Mouse (Mus musculus) midbrain, embryonic 11.5 days (tissue): ENCODE results near the gene Zbtb7b. TPM values are rescaled to one million over a fixed set of nuclear protein-coding genes. Genes with fewer than 3 reads are reported as not detected.
"Not testable (repeated sequence)": the region's sequence is repeated elsewhere in the genome, so short reads cannot be mapped to it uniquely, and the experiment has no call there.

ENCODE experiments used
- ATAC-seq: fragments of 200-750 bp; cut with Nextera tagmentation; 2 replicates; pipeline ENCODE4 v1.8.0; 2017; ENCODE audit warnings: moderate TSS enrichment, moderate library complexity; ENCODE audit not compliant: low FRiP score
- DNase-seq: peaks from one replicate; pipeline ENCODE4 v3.0.0; 2015; ENCODE audit warnings: low spot score; ENCODE audit errors: missing footprints
- H3K27ac ChIP-seq: fragments of 300-500 bp; sonication (generic); 2 replicates; pipeline ENCODE4 v1.5.1; 2014; ENCODE audit warnings: low read depth, low read length
- H3K27me3 ChIP-seq: fragments of 300-500 bp; sonication (generic); 2 replicates; pipeline ENCODE4 v1.6.1; 2014; ENCODE audit warnings: mild to moderate bottlenecking, low read length, moderate library complexity, mixed read lengths; ENCODE audit not compliant: control insufficient read depth, insufficient read depth
- H3K36me3 ChIP-seq: fragments of 300-500 bp; sonication (generic); 2 replicates; pipeline ENCODE4 v1.6.1; 2014; ENCODE audit warnings: mild to moderate bottlenecking, low read length, moderate library complexity, mixed read lengths; ENCODE audit not compliant: control insufficient read depth, insufficient read depth
- H3K4me1 ChIP-seq: fragments of 300-500 bp; sonication (generic); 2 replicates; pipeline ENCODE4 v1.6.1; 2014; ENCODE audit warnings: low read length; ENCODE audit not compliant: control insufficient read depth, insufficient read depth
- H3K4me2 ChIP-seq: fragments of 300-500 bp; sonication (generic); 2 replicates; pipeline ENCODE4 v1.6.1; 2014; ENCODE audit warnings: mild to moderate bottlenecking, moderate library complexity
- H3K4me3 ChIP-seq: fragments of 300-500 bp; sonication (generic); 2 replicates; pipeline ENCODE4 v1.5.1; 2014; ENCODE audit warnings: low read depth, low read length
- H3K9ac ChIP-seq: fragments of 300-500 bp; sonication (generic); 2 replicates; pipeline ENCODE4 v1.6.1; 2014; ENCODE audit warnings: low read length
- H3K9me3 ChIP-seq: fragments of 300-500 bp; sonication (generic); 2 replicates; pipeline ENCODE4 v1.6.1; 2016; ENCODE audit warnings: low read length; ENCODE audit not compliant: control insufficient read depth
- WGBS: fragments of 180-500 bp; shearing (Covaris S2); extraction: QIAGEN DNeasy Blood & Tissue Kit; methylation state at CpG from one replicate; pipeline ENCODE4 v1.1.7; 2014; 5-methylcytosine and 5-hydroxymethylcytosine counted together
- polyA plus RNA-seq: library from polyadenylated mRNA; unstranded; fragments of >200 nt; fragmentation: Nextera tagmentation; extraction: Ambion mirVana; gene quantifications from 2 replicates; pipeline ENCODE4 v1.2.1, GENCODE M21; 2014

Zbtb7b gene
- polyA plus RNA-seq, 1 experiment from 2014 or later, result 0.27 TPM

GRCm38 (mm10) chr3:89429021-89429420 lies 34.4 kb upstream of the Zbtb7b start:
- H3K4me3 ChIP-seq, H3K27me3 ChIP-seq, DNase-seq, ATAC-seq, H3K4me1 ChIP-seq, H3K9me3 ChIP-seq, H3K27ac ChIP-seq, H3K4me2 ChIP-seq, H3K36me3 ChIP-seq, H3K9ac ChIP-seq: not testable (repeated sequence)
- 91% methylated on average over 6 of the region's 7 CpGs for WGBS

GRCm38 (mm10) chr3:89425876-89426275 lies 31.3 kb upstream of the Zbtb7b start:
- Histone ChIP-seq H3K4me2 (no peak overlapping the region), H3K36me3 (no peaks in the 10 kb centered on the region), H3K9ac (no peak overlapping the region), H3K4me1 (peaks cover 15% of the 10 kb centered on the region), H3K27ac (no peak overlapping the region), H3K4me3 (no peak overlapping the region), H3K27me3 (no peaks in the 10 kb centered on the region), H3K9me3 (no peaks in the 10 kb centered on the region)
- no peak for ATAC-seq
- DNase-seq, result no peak
- WGBS, result 86% methylated on average over 4 of the region's 4 CpGs

GRCm38 (mm10) chr3:89425141-89425525 lies 30.6 kb upstream of the Zbtb7b start:
- no peaks in the 10 kb centered on the region for H3K27me3 ChIP-seq
- DNase-seq (no peak), ATAC-seq (no peak)
- 91% methylated on average over 5 of the region's 5 CpGs for WGBS
- no peak overlapping the region for H3K4me2 ChIP-seq
- H3K4me1 ChIP-seq, result peaks cover 17% of the 10 kb centered on the region
- no peaks in the 10 kb centered on the region for H3K9me3 ChIP-seq
- H3K4me3 ChIP-seq, result no peak overlapping the region
- no peaks in the 10 kb centered on the region for H3K36me3 ChIP-seq
- no peak overlapping the region for H3K9ac ChIP-seq
- no peak overlapping the region for H3K27ac ChIP-seq

GRCm38 (mm10) chr3:89424416-89425140 lies 30.0 kb upstream of the Zbtb7b start:
- no peak for ATAC-seq
- Histone ChIP-seq H3K36me3 (no peaks in the 10 kb centered on the region), H3K9ac (no peak overlapping the region), H3K27ac (no peak overlapping the region), H3K4me2 (no peak overlapping the region), H3K27me3 (no peaks in the 10 kb centered on the region), H3K9me3 (no peaks in the 10 kb centered on the region), H3K4me3 (no peak overlapping the region), H3K4me1 (peaks cover 21% of the 10 kb centered on the region)
- WGBS, result 91% methylated on average over 5 of the region's 5 CpGs
- DNase-seq, result no peak

GRCm38 (mm10) chr3:89422556-89423205 lies 28.1 kb upstream of the Zbtb7b start:
- no peak for DNase-seq
- ATAC-seq, result no peak
- no peaks in the 10 kb centered on the region for H3K27me3 ChIP-seq
- WGBS, result 73% methylated on average over 6 of the region's 6 CpGs
- peaks cover 24% of the 10 kb centered on the region for H3K4me1 ChIP-seq
- no peaks in the 10 kb centered on the region for H3K9me3 ChIP-seq
- H3K9ac ChIP-seq, result no peak overlapping the region
- H3K4me2 ChIP-seq, result no peak overlapping the region; the same call in 1 of the 2 replicates
- H3K27ac ChIP-seq, result no peak overlapping the region
- H3K4me3 ChIP-seq, result peak overlapping the region; percentile 32; the same call in 1 of the 2 replicates
- no peaks in the 10 kb centered on the region for H3K36me3 ChIP-seq

GRCm38 (mm10) chr3:89421810-89422473 lies 27.4 kb upstream of the Zbtb7b start:
- peak overlapping the region; percentile 71 for H3K9ac ChIP-seq
- H3K27me3 ChIP-seq, result no peaks in the 10 kb centered on the region
- no peaks in the 10 kb centered on the region for H3K9me3 ChIP-seq
- DNase-seq (peak; percentile 87), ATAC-seq (no peak)
- peak overlapping the region; percentile 32 for H3K4me3 ChIP-seq
- H3K4me2 ChIP-seq, result peak overlapping the region; percentile 61
- H3K36me3 ChIP-seq, result no peaks in the 10 kb centered on the region
- no peak overlapping the region for H3K27ac ChIP-seq
- 4% methylated on average over 22 of the region's 22 CpGs for WGBS
- H3K4me1 ChIP-seq, result peaks cover 28% of the 10 kb centered on the region

GRCm38 (mm10) chr3:89421002-89421774 lies 26.6 kb upstream of the Zbtb7b start:
- ATAC-seq, result peak; percentile 36; the same call in 1 of the 2 replicates
- Histone ChIP-seq H3K27ac (peak overlapping the region; percentile 20; the same call in 1 of the 2 replicates), H3K9me3 (no peaks in the 10 kb centered on the region), H3K9ac (peak overlapping the region; percentile 71), H3K36me3 (peaks cover 2% of the 10 kb centered on the region; the same call in 1 of the 2 replicates), H3K4me3 (peak overlapping the region; percentile 32), H3K4me2 (peak overlapping the region; percentile 61), H3K4me1 (peaks cover 32% of the 10 kb centered on the region), H3K27me3 (no peaks in the 10 kb centered on the region)
- DNase-seq, result peak; percentile 91
- WGBS, result 4% methylated on average over 11 of the region's 11 CpGs

- no peaks in the 10 kb centered on the region for H3K9me3 ChIP-seq
- H3K9ac ChIP-seq, result no peak overlapping the region
- ATAC-seq (no peak), DNase-seq (no peak)
- peaks cover 32% of the 10 kb centered on the region for H3K4me1 ChIP-seq
- 0 out of 2 replicates have a peak overlapping the region, but pooled peaks have one; percentile 61 for H3K4me2 ChIP-seq
- no peaks in the 10 kb centered on the region for H3K27me3 ChIP-seq
- no peak overlapping the region for H3K27ac ChIP-seq
- H3K36me3 ChIP-seq, result peaks cover 7% of the 10 kb centered on the region; the same call in 1 of the 2 replicates
- 54% methylated on average over 2 of the region's 2 CpGs for WGBS
- 0 out of 2 replicates have a peak overlapping the region, but pooled peaks have one; percentile 3 for H3K4me3 ChIP-seq
Observed at GRCm38 (mm10) chr3:89420421-89420820, 25.8 kb upstream of the Zbtb7b start.
